Mouse (Mus musculus) layer of hippocampus, adult 2 months (tissue): ENCODE measurements around the gene Apoa5. TPM values are rescaled to one million over a fixed set of nuclear protein-coding genes. Genes with fewer than 3 reads are reported as not detected.
A peak's percentile ranks its signal among the peaks of the same experiment; 100 is the strongest.
"Not testable (repeated sequence)": the region's sequence is repeated elsewhere in the genome, so short reads cannot be mapped to it uniquely, and the experiment has no call there.

Experiments
- DNase-seq, 2 experiments: peaks; one replicate each; pipeline ENCODE4 v3.0.0; 2022; ENCODE audit warnings: low spot score in 2 of 2
- H3K27ac ChIP-seq: fragments of 200-600 bp; 2 replicates; pipeline ENCODE4 v1.8.1; 2022
- H3K4me3 ChIP-seq: fragments of 200-600 bp; 2 replicates; pipeline ENCODE4 v1.8.1; 2022; ENCODE audit warnings: mild to moderate bottlenecking
- CTCF ChIP-seq: fragments of 200-600 bp; conservative IDR thresholded peaks from 2 replicates; pipeline ENCODE4 v1.8.1; 2022; ENCODE audit warnings: antibody characterized with exemption, mild to moderate bottlenecking, moderate library complexity
- total RNA-seq, 2 experiments: library from RNA; stranded (reverse); gene quantifications; 2 replicates each; pipeline ENCODE4 v1.2.3; 2021

Gene Apoa5
- total RNA-seq, 2 experiments from 2014 or later, result not detected

- TF ChIP-seq CTCF, result no peak
- Histone ChIP-seq H3K27ac (no peak overlapping the region), H3K4me3 (no peak overlapping the region)
- DNase-seq, result no peak
Measured at GRCm38 (mm10) chr9:46274494-46274893, 6.1 kb downstream of the Apoa5 start.

DNA sequence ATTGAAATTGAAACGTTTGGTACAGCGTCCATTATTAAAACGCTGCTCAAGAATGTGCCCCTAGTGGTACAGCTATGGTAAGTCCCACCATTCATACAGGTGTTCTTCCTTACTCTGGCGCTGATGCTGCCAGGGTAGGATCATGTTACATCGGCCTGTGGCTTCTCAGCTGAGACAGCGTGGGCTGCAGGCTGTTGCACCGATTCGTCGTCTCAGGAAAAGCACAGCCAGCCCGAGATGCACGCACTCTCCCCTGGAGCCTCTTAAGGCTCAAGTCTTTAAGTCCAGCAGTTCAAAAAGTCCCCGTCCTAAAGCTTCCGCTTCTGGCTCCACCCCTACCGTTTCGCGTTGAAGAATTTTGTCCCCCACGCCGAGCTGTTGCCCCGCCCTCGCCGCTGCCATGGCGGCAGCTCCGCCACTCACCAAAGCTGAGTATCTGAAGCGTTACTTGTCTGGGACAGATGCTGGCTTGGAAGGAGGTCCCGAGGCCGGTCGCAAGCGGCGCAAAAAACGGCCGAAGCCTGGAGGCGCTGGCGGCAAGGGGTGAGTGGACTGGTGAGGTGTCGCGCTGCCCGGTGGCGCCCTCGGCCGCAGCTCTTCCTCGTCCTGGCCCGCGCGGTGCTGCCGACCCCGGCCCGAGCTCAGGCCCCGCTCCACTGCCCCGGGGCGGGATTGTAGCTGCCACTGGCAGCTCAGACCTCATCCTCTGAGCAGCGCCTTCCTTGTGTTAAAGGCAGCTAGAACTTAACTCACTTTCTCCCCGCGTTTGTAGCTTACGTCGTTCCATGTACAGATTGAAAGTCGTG, 14.4 kb downstream of the Apoa5 start, which contains the start of gene Bud13:
Gene Bud13 (plus strand): TSS at position 378 of the 806 bp plus-strand sequence.
- peak; percentile 89 to 96 for DNase-seq
- Histone ChIP-seq H3K27ac (peak within 1 kb of the TSS; percentile 89), H3K4me3 (peak within 1 kb of the TSS; percentile 84)
- TF ChIP-seq CTCF, result peak; percentile 75

DNA sequence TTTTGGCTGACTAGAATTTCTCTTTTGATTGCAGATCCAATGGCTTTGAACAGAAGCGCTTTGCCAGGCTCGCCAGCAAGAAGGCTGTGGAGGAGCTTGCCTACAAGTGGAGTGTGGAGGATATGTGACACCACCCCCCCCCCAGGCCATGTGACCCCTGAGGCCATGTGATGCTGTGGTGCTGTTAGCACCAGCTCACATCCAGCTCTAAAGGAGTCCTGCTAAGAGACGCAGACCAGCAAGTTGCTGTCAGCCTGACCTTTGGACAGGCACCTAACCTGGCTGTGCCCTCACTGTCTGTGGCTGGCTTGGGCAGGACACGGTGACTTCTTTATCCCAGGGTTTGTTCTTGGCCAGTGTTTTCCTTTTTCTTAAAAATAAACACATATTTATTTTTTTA, 29.9 kb downstream of the Apoa5 start:
- Histone ChIP-seq H3K4me3 (no peak overlapping the region), H3K27ac (no peak overlapping the region)
- no peak for DNase-seq
- TF ChIP-seq CTCF, result no peak

GRCm38 (mm10) chr9:46302142-46302541, 33.7 kb downstream of the Apoa5 start:
- DNase-seq, result peak; percentile 61 to 82
- no peak overlapping the region for H3K27ac ChIP-seq
- H3K4me3 ChIP-seq, result no peak overlapping the region
- peak; percentile 95 for TF ChIP-seq CTCF

- peak; percentile 71 for TF ChIP-seq CTCF
- Histone ChIP-seq H3K4me3 (no peak overlapping the region), H3K27ac (no peak overlapping the region)
- DNase-seq, result no peak
Measured at GRCm38 (mm10) chr9:46309121-46309520, 40.7 kb downstream of the Apoa5 start.

GRCm38 (mm10) chr9:46314507-46314906, 46.1 kb downstream of the Apoa5 start:
- Histone ChIP-seq H3K4me3 (no peak overlapping the region), H3K27ac (peak overlapping the region; percentile 93)
- peak; percentile 72 to 77 for DNase-seq
- TF ChIP-seq CTCF, result peak; percentile 92

- no peak for DNase-seq
- Histone ChIP-seq H3K4me3 (no peak overlapping the region), H3K27ac (peak overlapping the region; percentile 93)
- TF ChIP-seq CTCF, result 0 out of 2 replicates have a peak, but pooled peaks have one; percentile 8
Measured at GRCm38 (mm10) chr9:46314921-46315320, 46.5 kb downstream of the Apoa5 start.

DNA sequence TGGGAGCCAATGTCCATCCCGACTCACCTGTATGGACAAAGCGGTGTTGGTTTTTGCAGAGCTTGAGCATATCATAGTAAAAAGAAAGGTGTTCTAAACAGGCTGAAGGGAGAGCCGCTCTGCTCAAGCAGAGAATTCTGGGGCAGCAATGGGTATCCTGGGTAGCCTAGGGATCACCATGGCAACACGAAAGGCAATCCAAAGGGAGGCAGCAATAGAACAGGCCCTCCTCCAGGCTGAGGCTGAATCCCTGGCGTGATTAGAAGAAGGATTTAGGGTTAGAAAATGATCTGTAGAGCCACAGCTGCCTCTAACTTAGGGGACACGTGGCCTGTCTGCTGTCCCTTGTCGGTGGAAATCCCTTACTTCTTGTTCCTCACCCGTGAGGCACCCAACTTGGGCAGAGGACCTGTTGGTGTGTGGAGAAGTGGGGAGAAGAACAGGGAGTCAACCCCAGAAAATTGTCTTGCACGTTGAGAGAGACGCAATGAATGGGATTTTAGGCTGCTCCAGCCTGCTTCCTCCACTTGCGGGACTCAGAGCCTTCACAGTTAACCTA, 47.5 kb downstream of the Apoa5 start:
- DNase-seq, result peak; percentile 54 to 83
- peak overlapping the region; percentile 93 for H3K27ac ChIP-seq
- no peak for TF ChIP-seq CTCF
- no peak overlapping the region for H3K4me3 ChIP-seq

GRCm38 (mm10) chr9:46316388-46316787, 48.0 kb downstream of the Apoa5 start:
- Histone ChIP-seq H3K4me3 (no peak overlapping the region), H3K27ac (peak overlapping the region; percentile 93)
- no peak for TF ChIP-seq CTCF
- peak in 1 of 2 experiments; percentile 52 for DNase-seq

- no peak for DNase-seq
- peak overlapping the region; percentile 93 for H3K27ac ChIP-seq
- TF ChIP-seq CTCF, result no peak
- H3K4me3 ChIP-seq, result no peak overlapping the region
Measured at GRCm38 (mm10) chr9:46316909-46317308, 48.5 kb downstream of the Apoa5 start.

GRCm38 (mm10) chr9:46317957-46318356, 49.5 kb downstream of the Apoa5 start:
- H3K27ac ChIP-seq, result no peak overlapping the region
- H3K4me3 ChIP-seq, result no peak overlapping the region
- peak; percentile 42 for TF ChIP-seq CTCF
- no peak for DNase-seq

DNA sequence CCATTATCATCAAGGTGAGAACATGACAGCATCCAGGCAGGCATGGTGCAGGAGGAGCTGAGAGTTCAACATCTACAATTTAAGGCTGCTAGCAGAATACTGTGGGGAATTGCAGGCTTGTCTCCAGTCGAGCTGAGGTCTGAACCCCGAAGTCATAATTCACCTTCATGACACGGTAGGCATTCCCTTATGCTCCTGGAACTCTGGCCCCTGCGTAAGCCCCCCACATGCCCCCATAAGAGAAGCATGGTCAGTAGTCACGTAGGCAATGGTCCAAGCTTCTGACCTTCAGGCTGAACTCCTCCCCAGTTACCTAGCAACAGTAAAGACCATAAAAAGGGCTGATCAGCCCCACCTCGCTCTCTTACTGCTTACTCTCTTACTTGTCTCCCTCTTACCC, 51.5 kb downstream of the Apoa5 start, which contains the start of gene 4931429L15Rik:
Gene 4931429L15Rik (minus strand): TSS at position 101 of the 400 bp plus-strand sequence.
- not testable (repeated sequence) for DNase-seq, H3K27ac ChIP-seq, H3K4me3 ChIP-seq

GRCm38 (mm10) chr9:46320461-46320860, 52.0 kb downstream of the Apoa5 start:
- no peak for DNase-seq
- no peak overlapping the region for H3K27ac ChIP-seq
- no peak overlapping the region for H3K4me3 ChIP-seq
- TF ChIP-seq CTCF, result no peak

Other genes with a start within 250 kb of the Apoa5 start
- gene Apoa1, start 40.1 kb upstream of the Apoa5 start, total RNA-seq, result not detected
- 1 to 10 TPM in 1 of 2 experiments, not detected in 1; 1.0 TPM for gene Apoc3, start 33.0 kb upstream of the Apoa5 start, total RNA-seq
- not detected for gene Apoa4, start 27.9 kb upstream of the Apoa5 start, total RNA-seq
- 10 to 100 TPM; 34.4 to 41.1 TPM for gene Zpr1, start 4.4 kb downstream of the Apoa5 start, total RNA-seq
- gene Bud13, start 14.4 kb downstream of the Apoa5 start, total RNA-seq, result 10 to 100 TPM; 13.5 to 14.4 TPM
- not detected for gene 4931429L15Rik, start 51.4 kb downstream of the Apoa5 start, total RNA-seq